Mouse (Mus musculus) liver, adult 2 months (tissue): ENCODE measurements around the gene Ap5z1.

Experiments used
- CTCF ChIP-seq: fragments of 200-500 bp; IDR thresholded peaks from 2 replicates; pipeline ENCODE4 v1.5.1; 2011; ENCODE audit warnings: low read depth, low read length, control low read depth
- POLR2A ChIP-seq: fragments of 200-500 bp; IDR thresholded peaks from 2 replicates; pipeline ENCODE4 v1.6.1; 2011; ENCODE audit warnings: low read length, control low read depth; ENCODE audit not compliant: insufficient read depth; ENCODE audit errors: extremely low read depth

DNA sequence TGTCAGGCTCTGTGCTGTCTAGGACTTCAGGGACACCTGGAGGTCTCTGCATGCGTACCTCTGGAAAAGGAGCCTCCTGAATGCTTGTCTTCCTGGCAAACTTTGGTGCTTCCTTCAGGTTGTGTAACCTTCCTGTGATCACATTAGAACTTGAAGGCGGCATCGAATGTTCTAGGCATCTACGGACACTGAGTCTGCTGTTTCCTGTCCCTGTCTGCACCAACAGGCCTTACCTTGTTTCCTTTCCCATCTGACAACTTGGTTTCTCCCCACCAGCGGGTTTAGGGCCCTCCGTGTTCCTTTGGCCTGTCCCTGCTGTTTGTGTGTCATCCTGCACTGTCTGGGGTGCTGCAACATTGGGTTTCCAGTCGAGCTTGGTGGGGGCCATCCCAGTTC lies 21.7 kb upstream of the Ap5z1 start:
- TF ChIP-seq CTCF (no peak), POLR2A (no peak)
